Mouse (Mus musculus): ENCODE results near the gene Ralgps1. TPM values are rescaled to one million over a fixed set of nuclear protein-coding genes. Genes with fewer than 3 reads are reported as not detected.

Gene Ralgps1
- polyA plus RNA-seq, 1 experiment, result 4.5 TPM

GRCm38 (mm10) chr2:33176921-33177320 lies 194.4 kb downstream of the Ralgps1 start:
- no peak for TF ChIP-seq CTCF (IDR thresholded peaks at IDR 0.05; ENCODE audit: extremely low read depth, insufficient read depth, insufficient read length, insufficient replicate concordance)
- TF ChIP-seq POLR2A (IDR thresholded peaks at IDR 0.05; ENCODE audit: low read depth, low read length), result no peak
- Histone ChIP-seq H3K4me3 (ENCODE audit: extremely low read depth, insufficient read depth, insufficient read length) (no peak overlapping the region), H3K36me3 (ENCODE audit: control insufficient read depth, insufficient read depth, low read length) (no peaks in the 10 kb centered on the region), H3K27me3 (ENCODE audit: control insufficient read depth, insufficient read depth, low read length) (no peaks in the 10 kb centered on the region), H3K27ac (ENCODE audit: insufficient read depth, low read length) (no peak overlapping the region), H3K4me1 (ENCODE audit: control insufficient read depth, insufficient read depth, insufficient read length) (peaks cover 7% of the 10 kb centered on the region; the same call in 1 of the 2 replicates)
- DNase-seq (ENCODE audit: low read depth in 1 of 2, low spot score in 2 of 2), result no peak
- WGBS, result 82% methylated on average over 2 of the region's 2 CpGs

- Histone ChIP-seq H3K27me3 (ENCODE audit: control insufficient read depth, insufficient read depth, low read length) (no peaks in the 10 kb centered on the region), H3K27ac (ENCODE audit: insufficient read depth, low read length) (no peak overlapping the region), H3K4me1 (ENCODE audit: control insufficient read depth, insufficient read depth, insufficient read length) (peaks cover 7% of the 10 kb centered on the region; the same call in 1 of the 2 replicates), H3K36me3 (ENCODE audit: control insufficient read depth, insufficient read depth, low read length) (no peaks in the 10 kb centered on the region), H3K4me3 (ENCODE audit: extremely low read depth, insufficient read depth, insufficient read length) (no peak overlapping the region)
- TF ChIP-seq POLR2A (IDR thresholded peaks at IDR 0.05; ENCODE audit: low read depth, low read length) (no peak), CTCF (IDR thresholded peaks at IDR 0.05; ENCODE audit: extremely low read depth, insufficient read depth, insufficient read length, insufficient replicate concordance) (no peak)
- DNase-seq (ENCODE audit: low read depth in 1 of 2, low spot score in 2 of 2), result no peak
- WGBS, result 5% methylated on average over 7 of the region's 7 CpGs
Measured at GRCm38 (mm10) chr2:33176516-33176915, 194.8 kb downstream of the Ralgps1 start.

DNA sequence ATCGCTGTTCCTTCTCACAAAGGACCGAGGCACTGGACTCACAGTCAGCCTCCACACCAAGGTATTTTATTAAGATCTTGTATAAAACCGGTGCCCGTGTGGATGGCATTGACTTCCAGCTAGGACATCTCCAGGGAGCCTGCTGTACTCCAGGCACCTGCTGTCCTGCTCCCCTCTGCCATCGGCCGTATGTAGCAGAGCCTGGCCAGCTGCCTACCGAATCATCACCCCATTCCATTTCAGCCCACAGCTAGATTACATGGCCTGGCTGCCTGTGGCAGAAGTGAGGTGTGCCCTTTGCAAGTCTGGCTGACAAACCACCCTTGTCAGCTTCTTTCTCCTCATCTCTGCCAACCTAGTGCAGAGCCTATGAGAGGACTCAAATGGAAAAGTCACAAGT lies 197.6 kb downstream of the Ralgps1 start:
- no peak overlapping the region for H3K27ac ChIP-seq (ENCODE audit: insufficient read depth, low read length)
- WGBS, result 93% methylated on average over 7 of the region's 7 CpGs
- peaks cover 7% of the 10 kb centered on the region; the same call in 1 of the 2 replicates for H3K4me1 ChIP-seq (ENCODE audit: control insufficient read depth, insufficient read depth, insufficient read length)
- H3K4me3 ChIP-seq (ENCODE audit: extremely low read depth, insufficient read depth, insufficient read length), result no peak overlapping the region
- no peaks in the 10 kb centered on the region for H3K27me3 ChIP-seq (ENCODE audit: control insufficient read depth, insufficient read depth, low read length)
- no peak for DNase-seq (ENCODE audit: low read depth in 1 of 2, low spot score in 2 of 2)
- TF ChIP-seq POLR2A (IDR thresholded peaks at IDR 0.05; ENCODE audit: low read depth, low read length) (no peak), CTCF (IDR thresholded peaks at IDR 0.05; ENCODE audit: extremely low read depth, insufficient read depth, insufficient read length, insufficient replicate concordance) (no peak)
- 0 out of 2 replicates have a peak, but pooled peaks cover 2% of the 10 kb centered on the region for H3K36me3 ChIP-seq (ENCODE audit: control insufficient read depth, insufficient read depth, low read length)

GRCm38 (mm10) chr2:33173126-33173525 lies 198.2 kb downstream of the Ralgps1 start:
- Histone ChIP-seq H3K36me3 (ENCODE audit: control insufficient read depth, insufficient read depth, low read length) (0 out of 2 replicates have a peak, but pooled peaks cover 2% of the 10 kb centered on the region), H3K27me3 (ENCODE audit: control insufficient read depth, insufficient read depth, low read length) (no peaks in the 10 kb centered on the region), H3K4me1 (ENCODE audit: control insufficient read depth, insufficient read depth, insufficient read length) (peaks cover 7% of the 10 kb centered on the region; the same call in 1 of the 2 replicates), H3K4me3 (ENCODE audit: extremely low read depth, insufficient read depth, insufficient read length) (no peak overlapping the region), H3K27ac (ENCODE audit: insufficient read depth, low read length) (no peak overlapping the region)
- no peak for TF ChIP-seq CTCF (IDR thresholded peaks at IDR 0.05; ENCODE audit: extremely low read depth, insufficient read depth, insufficient read length, insufficient replicate concordance)
- TF ChIP-seq POLR2A (IDR thresholded peaks at IDR 0.05; ENCODE audit: low read depth, low read length), result no peak
- 46% methylated on average over 10 of the region's 10 CpGs for WGBS
- DNase-seq (ENCODE audit: low read depth in 1 of 2, low spot score in 2 of 2), result no peak

DNA sequence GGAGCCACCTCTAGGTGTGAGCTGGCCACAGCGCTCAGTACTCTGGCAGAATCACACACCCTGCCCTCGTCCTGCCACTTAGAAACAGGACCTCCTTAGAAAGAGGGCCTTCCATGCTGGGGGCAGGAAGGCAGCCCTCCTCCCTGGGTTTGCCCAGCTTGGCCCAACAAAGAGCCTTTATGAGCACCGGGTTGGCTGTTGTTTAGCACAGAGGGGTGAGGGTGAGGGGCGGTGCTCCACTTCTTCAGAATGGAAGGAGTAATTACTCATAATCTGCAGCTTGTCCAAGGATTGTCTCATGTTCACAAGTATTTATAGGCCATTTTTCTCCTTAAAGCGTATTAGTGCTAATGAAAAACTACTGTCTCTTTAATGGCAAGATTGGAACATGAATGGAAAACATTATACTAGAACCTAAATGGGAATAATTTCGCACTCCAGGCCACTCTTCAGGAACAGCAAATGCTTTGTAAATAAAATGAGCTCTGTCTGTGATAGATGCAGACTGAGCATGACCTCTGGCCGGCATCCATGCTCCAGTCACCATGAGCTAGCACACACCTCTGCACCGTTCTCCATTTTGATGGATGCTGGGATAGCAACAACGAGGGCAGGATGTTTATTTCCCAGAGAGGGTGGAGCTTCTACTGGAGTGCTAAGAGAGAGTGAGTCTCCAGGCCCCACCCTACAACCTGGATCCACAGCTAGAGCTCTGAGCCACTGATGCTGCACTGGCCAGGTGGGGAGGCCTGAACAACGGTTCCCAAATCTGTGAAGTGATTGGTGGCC lies 200.3 kb downstream of the Ralgps1 start:
- no peak for DNase-seq (ENCODE audit: low read depth in 1 of 2, low spot score in 2 of 2)
- Histone ChIP-seq H3K36me3 (ENCODE audit: control insufficient read depth, insufficient read depth, low read length) (0 out of 2 replicates have a peak, but pooled peaks cover 2% of the 10 kb centered on the region), H3K4me1 (ENCODE audit: control insufficient read depth, insufficient read depth, insufficient read length) (no peaks in the 10 kb centered on the region), H3K27me3 (ENCODE audit: control insufficient read depth, insufficient read depth, low read length) (no peaks in the 10 kb centered on the region), H3K4me3 (ENCODE audit: extremely low read depth, insufficient read depth, insufficient read length) (no peak overlapping the region), H3K27ac (ENCODE audit: insufficient read depth, low read length) (no peak overlapping the region)
- 94% methylated on average over 10 of the region's 10 CpGs for WGBS
- TF ChIP-seq POLR2A (IDR thresholded peaks at IDR 0.05; ENCODE audit: low read depth, low read length) (no peak), CTCF (IDR thresholded peaks at IDR 0.05; ENCODE audit: extremely low read depth, insufficient read depth, insufficient read length, insufficient replicate concordance) (no peak)

DNA sequence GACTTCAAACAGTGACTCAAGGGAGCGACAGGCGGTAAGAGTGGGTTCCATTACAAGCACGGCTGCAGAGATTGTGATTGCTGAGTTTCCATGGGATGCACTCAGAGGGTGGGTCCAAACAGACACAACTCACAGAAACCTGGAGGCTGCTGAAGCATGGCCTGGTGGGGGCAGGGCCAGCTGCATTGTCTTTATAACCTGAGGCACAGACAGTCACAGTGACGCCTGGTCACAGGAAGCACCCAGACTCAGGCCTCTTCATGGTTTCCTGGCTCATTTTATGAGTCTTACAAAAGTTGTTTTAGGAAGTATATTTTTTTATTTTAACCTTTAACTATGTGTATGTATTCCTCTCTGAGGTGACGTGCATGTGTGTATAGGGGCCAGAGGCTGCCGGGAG lies 201.8 kb downstream of the Ralgps1 start:
- no peaks in the 10 kb centered on the region for H3K27me3 ChIP-seq (ENCODE audit: control insufficient read depth, insufficient read depth, low read length)
- H3K36me3 ChIP-seq (ENCODE audit: control insufficient read depth, insufficient read depth, low read length), result 0 out of 2 replicates have a peak, but pooled peaks cover 2% of the 10 kb centered on the region
- H3K27ac ChIP-seq (ENCODE audit: insufficient read depth, low read length), result no peak overlapping the region
- DNase-seq (ENCODE audit: low read depth in 1 of 2, low spot score in 2 of 2), result no peak
- WGBS, result 74% methylated on average over 6 of the region's 6 CpGs
- no peaks in the 10 kb centered on the region for H3K4me1 ChIP-seq (ENCODE audit: control insufficient read depth, insufficient read depth, insufficient read length)
- H3K4me3 ChIP-seq (ENCODE audit: extremely low read depth, insufficient read depth, insufficient read length), result no peak overlapping the region
- TF ChIP-seq POLR2A (IDR thresholded peaks at IDR 0.05; ENCODE audit: low read depth, low read length), result no peak
- no peak for TF ChIP-seq CTCF (IDR thresholded peaks at IDR 0.05; ENCODE audit: extremely low read depth, insufficient read depth, insufficient read length, insufficient replicate concordance)

DNA sequence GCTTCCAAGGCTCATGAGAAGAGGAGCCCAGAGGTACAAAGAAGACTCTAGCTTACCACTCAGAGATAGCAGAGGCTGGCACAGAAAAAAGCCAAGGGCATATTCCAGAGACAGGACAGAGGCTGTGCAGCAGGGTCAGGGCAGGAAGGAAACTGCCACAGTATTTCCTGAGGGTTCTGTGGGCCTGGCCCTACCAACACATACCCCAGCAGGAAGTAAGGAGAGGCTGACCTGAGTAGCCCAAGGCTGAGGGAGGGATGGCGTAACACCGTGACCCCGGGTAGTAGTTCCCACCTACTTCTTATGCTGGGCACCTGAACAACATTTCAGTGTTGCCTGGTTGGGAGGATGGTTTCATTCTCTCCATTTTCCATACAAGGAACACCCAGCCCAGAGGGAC lies 204.2 kb downstream of the Ralgps1 start:
- H3K4me3 ChIP-seq (ENCODE audit: extremely low read depth, insufficient read depth, insufficient read length), result no peak overlapping the region
- no peak for DNase-seq (ENCODE audit: low read depth in 1 of 2, low spot score in 2 of 2)
- H3K27me3 ChIP-seq (ENCODE audit: control insufficient read depth, insufficient read depth, low read length), result no peaks in the 10 kb centered on the region
- no peaks in the 10 kb centered on the region for H3K4me1 ChIP-seq (ENCODE audit: control insufficient read depth, insufficient read depth, insufficient read length)
- WGBS, result 70% methylated on average over 3 of the region's 3 CpGs
- H3K27ac ChIP-seq (ENCODE audit: insufficient read depth, low read length), result no peak overlapping the region
- TF ChIP-seq CTCF (IDR thresholded peaks at IDR 0.05; ENCODE audit: extremely low read depth, insufficient read depth, insufficient read length, insufficient replicate concordance), result no peak
- TF ChIP-seq POLR2A (IDR thresholded peaks at IDR 0.05; ENCODE audit: low read depth, low read length), result no peak
- H3K36me3 ChIP-seq (ENCODE audit: control insufficient read depth, insufficient read depth, low read length), result 0 out of 2 replicates have a peak, but pooled peaks cover 2% of the 10 kb centered on the region

All from spleen, adult 2 months (tissue).